Mouse (Mus musculus) embryonic stem cell, embryonic (primary cell): ENCODE measurements around the gene Plxnd1.

Experiments
- CTCF ChIA-PET, 4 experiments: fragments of 300-600 bp in 2 of 4; fragments of 350-600 bp in 2 of 4; sonication (Branson Sonifier 250); formaldehyde crosslinking; loops; one replicate each; lab custom pipeline; 2022; ENCODE audit warnings: inconsistent platforms in 2 of 4; lab: Charles Lee
- POLR2A ChIA-PET, 4 experiments: fragments of 300-600 bp in 2 of 4; fragments of 350-600 bp in 2 of 4; sonication (Branson Sonifier 250); formaldehyde crosslinking; loops; one replicate each; lab custom pipeline; 2022; ENCODE audit warnings: antibody characterized with exemption in 4 of 4, inconsistent platforms in 1 of 4; lab: Charles Lee

Plxnd1 gene

GRCm38 (mm10) chr6:115930018-115930417 lies 64.8 kb downstream of the Plxnd1 start:
- ChIA-PET POLR2A (interaction anchor here in 1 of 4 experiments (0.8 to 1.4 kb wide), 3 partner anchors 8 to 75 kb away, joined by 3 to 4 read pairs (median 4); no protein-coding TSS in a partner anchor), CTCF (interaction anchor here in 1 of 4 experiments (1.2 kb wide), 1 partner anchor 12 kb away, joined by 4 read pairs; no protein-coding TSS in a partner anchor)

- CTCF ChIA-PET, result interaction anchor here in 2 of 4 experiments (0.5 to 0.6 kb wide), 2 partner anchors 29 to 240 kb away, joined by 3 to 4 read pairs; no protein-coding TSS in a partner anchor
- POLR2A ChIA-PET, result no interaction called here
Measured at GRCm38 (mm10) chr6:115927292-115928242, 67.2 kb downstream of the Plxnd1 start.

GRCm38 (mm10) chr6:115926416-115926815 lies 68.4 kb downstream of the Plxnd1 start:
- ChIA-PET CTCF (no interaction called here), POLR2A (interaction anchor here in 1 of 4 experiments (1.0 kb wide), 1 partner anchor 38 kb away, joined by 3 read pairs; no protein-coding TSS in a partner anchor)

GRCm38 (mm10) chr6:115924829-115925228 lies 70.0 kb downstream of the Plxnd1 start:
- CTCF ChIA-PET, result interaction anchor here in 1 of 4 experiments (1.2 kb wide), 1 partner anchor 24 kb away, joined by 3 read pairs; no protein-coding TSS in a partner anchor
- POLR2A ChIA-PET, result interaction anchor here in 2 of 4 experiments (1.0 to 1.4 kb wide), 2 partner anchors 11 to 20 kb away, joined by 3 read pairs; no protein-coding TSS in a partner anchor

- CTCF ChIA-PET, result interaction anchor here in 2 of 4 experiments (0.6 to 0.8 kb wide), 2 partner anchors 42 to 1193 kb away, joined by 3 read pairs; no protein-coding TSS in a partner anchor
- POLR2A ChIA-PET, result interaction anchor here in 2 of 4 experiments (0.6 to 1.3 kb wide), 8 partner anchors 10 to 309 kb away, joined by 3 read pairs; partner anchors contain the start of genes Efcab12 (in 1 of the 2), Ift122 (in 1 of the 2) and Mbd4 (in 1 of the 2)
Measured at GRCm38 (mm10) chr6:115919876-115920275, 74.9 kb downstream of the Plxnd1 start.

- POLR2A ChIA-PET, result interaction anchor here in 1 of 4 experiments (1.1 to 1.2 kb wide), 2 partner anchors 12 to 13 kb away, joined by 3 read pairs; no protein-coding TSS in a partner anchor
- CTCF ChIA-PET, result interaction anchor here in 1 of 4 experiments (0.6 to 1.1 kb wide), 3 partner anchors 12 to 1973 kb away, joined by 3 to 4 read pairs (median 3); no protein-coding TSS in a partner anchor
Measured at GRCm38 (mm10) chr6:115918615-115919014, 76.2 kb downstream of the Plxnd1 start.

GRCm38 (mm10) chr6:115916611-115917010 lies 78.2 kb downstream of the Plxnd1 start:
- ChIA-PET POLR2A (no interaction called here), CTCF (interaction anchor here in 1 of 4 experiments (0.6 kb wide), 1 partner anchor 943 kb away, joined by 3 read pairs; no protein-coding TSS in a partner anchor)

- ChIA-PET CTCF (interaction anchor here in 3 of 4 experiments (0.5 to 1.5 kb wide), 3 partner anchors 14 to 1216 kb away, joined by 3 read pairs; no protein-coding TSS in a partner anchor), POLR2A (interaction anchor here in 1 of 4 experiments (1.4 kb wide), 1 partner anchor 10 kb away, joined by 3 read pairs; no protein-coding TSS in a partner anchor)
Measured at GRCm38 (mm10) chr6:115915601-115916445, 79.0 kb downstream of the Plxnd1 start.

- ChIA-PET POLR2A (interaction anchor here in 2 of 4 experiments (0.5 to 1.4 kb wide), 2 partner anchors 9 to 714 kb away, joined by 3 to 4 read pairs; partner anchors contain the start of gene Zfp422 (in 1 of the 2)), CTCF (interaction anchor here in 1 of 4 experiments (1.5 kb wide), 1 partner anchor 13 kb away, joined by 3 read pairs; no protein-coding TSS in a partner anchor)
Measured at GRCm38 (mm10) chr6:115914511-115915202, 80.1 kb downstream of the Plxnd1 start.

- ChIA-PET CTCF (interaction anchor here in 1 of 4 experiments (1.4 kb wide), 1 partner anchor 12 kb away, joined by 4 read pairs; no protein-coding TSS in a partner anchor), POLR2A (interaction anchor here in 2 of 4 experiments (0.8 to 1.9 kb wide), 4 partner anchors 9 to 294 kb away, joined by 3 to 5 read pairs (median 3); partner anchors contain the start of gene Washc2 (in 1 of the 2))
Measured at GRCm38 (mm10) chr6:115913482-115913881, 81.3 kb downstream of the Plxnd1 start.

- ChIA-PET POLR2A (interaction anchor here in 2 of 4 experiments (1.2 to 1.9 kb wide), 2 partner anchors 8 to 33 kb away, joined by 3 to 5 read pairs; partner anchors contain the start of gene H1foo (in 1 of the 2)), CTCF (no interaction called here)
Measured at GRCm38 (mm10) chr6:115911763-115912162, 83.0 kb downstream of the Plxnd1 start.

GRCm38 (mm10) chr6:115909940-115910339 lies 84.9 kb downstream of the Plxnd1 start:
- ChIA-PET CTCF (interaction anchor here in 1 of 4 experiments (1.4 kb wide), 1 partner anchor 21 kb away, joined by 3 read pairs; no protein-coding TSS in a partner anchor), POLR2A (no interaction called here)

- CTCF ChIA-PET, result interaction anchor here in 1 of 4 experiments (1.4 kb wide), 1 partner anchor 20 kb away, joined by 3 read pairs; no protein-coding TSS in a partner anchor
- POLR2A ChIA-PET, result interaction anchor here in 1 of 4 experiments (1.0 kb wide), 1 partner anchor 14 kb away, joined by 3 read pairs; no protein-coding TSS in a partner anchor
Measured at GRCm38 (mm10) chr6:115909052-115909451, 85.8 kb downstream of the Plxnd1 start.

- CTCF ChIA-PET, result no interaction called here
- POLR2A ChIA-PET, result interaction anchor here in 2 of 4 experiments (0.6 to 1.0 kb wide), 3 partner anchors 13 to 37 kb away, joined by 3 read pairs; no protein-coding TSS in a partner anchor
Measured at GRCm38 (mm10) chr6:115908421-115908982, 86.3 kb downstream of the Plxnd1 start.

GRCm38 (mm10) chr6:115906871-115907270 lies 87.9 kb downstream of the Plxnd1 start:
- POLR2A ChIA-PET, result interaction anchor here in 1 of 4 experiments (0.5 to 1.3 kb wide), 2 partner anchors 9 to 105 kb away, joined by 3 to 5 read pairs; no protein-coding TSS in a partner anchor
- CTCF ChIA-PET, result interaction anchor here in 1 of 4 experiments (0.6 kb wide), 1 partner anchor 104 kb away, joined by 4 read pairs; no protein-coding TSS in a partner anchor

- ChIA-PET CTCF (no interaction called here), POLR2A (interaction anchor here in 1 of 4 experiments (0.5 to 1.3 kb wide), 3 partner anchors 9 to 105 kb away, joined by 3 to 5 read pairs (median 3); no protein-coding TSS in a partner anchor)
Measured at GRCm38 (mm10) chr6:115906455-115906854, 88.3 kb downstream of the Plxnd1 start.
